Mouse (Mus musculus): Measurements from ENCODE around the gene Bag5.

DNA sequence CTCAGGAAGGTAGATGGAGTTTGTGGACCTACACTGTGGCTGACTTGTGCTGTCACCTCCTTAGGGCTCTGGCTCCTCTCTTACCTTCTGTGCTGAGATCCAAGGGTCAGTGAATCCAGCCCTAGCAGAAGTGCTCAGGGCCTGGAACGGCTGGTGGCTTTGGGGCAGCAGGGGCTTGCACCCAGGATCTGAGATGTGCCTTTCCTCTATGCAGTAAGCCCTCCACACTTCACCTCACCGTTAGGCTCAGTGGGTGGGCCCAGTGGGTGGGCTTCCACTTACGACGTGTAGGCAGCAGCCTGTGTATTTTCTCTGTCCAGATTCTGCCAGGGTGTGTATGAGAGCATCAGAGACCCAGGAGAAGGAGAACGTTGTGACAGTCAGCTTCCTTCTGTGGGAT lies 19.9 kb upstream of the Bag5 start:
- TF ChIP-seq CTCF (IDR thresholded peaks at IDR 0.05; ENCODE audit: control insufficient read depth, insufficient read depth, low read length) (no peak), POLR2A (IDR thresholded peaks at IDR 0.05; ENCODE audit: borderline replicate concordance, control insufficient read depth, low read depth, low read length) (no peak)
